ENCODE assay signal across 7 mouse cellular contexts in the genomic region with DNA sequence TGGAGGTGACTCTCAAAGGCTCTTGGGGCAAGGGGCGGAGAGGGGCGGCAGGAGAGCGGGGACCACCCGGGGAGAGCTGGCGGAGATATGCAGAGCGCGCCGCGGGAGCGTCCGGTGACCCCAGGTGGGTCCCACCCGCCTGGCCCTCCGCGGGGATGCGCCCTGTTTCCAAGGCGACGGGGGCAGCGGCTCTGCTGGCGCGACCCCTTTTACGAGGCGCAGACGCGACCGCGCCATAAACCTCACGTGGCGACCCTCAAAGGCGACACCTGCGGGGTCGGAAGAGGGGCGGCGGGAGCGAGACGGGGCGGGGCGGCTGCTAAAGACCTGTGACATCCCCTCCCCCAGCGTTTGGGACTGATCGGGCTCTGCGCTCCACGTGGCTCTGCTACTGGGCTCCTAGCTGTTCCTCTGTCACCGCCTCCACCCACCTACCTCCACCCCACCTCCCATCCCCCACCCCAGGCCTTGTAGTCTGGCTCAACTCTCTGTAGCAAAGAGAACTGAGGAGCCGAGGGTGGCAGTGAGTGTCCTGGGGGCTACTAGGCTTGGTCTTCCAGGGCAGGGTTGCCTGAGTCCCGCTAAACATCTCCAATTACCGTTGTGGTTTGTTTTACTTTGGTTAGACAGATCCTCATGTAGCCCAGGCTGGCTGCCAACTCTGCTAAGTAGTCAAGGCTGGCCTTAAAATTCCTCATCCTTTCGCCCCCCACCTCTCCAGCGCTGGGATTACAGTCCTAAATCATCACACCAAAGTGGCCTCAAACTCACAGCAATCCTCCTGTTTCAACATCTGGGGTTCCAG. TPM values are rescaled to one million over a fixed set of nuclear protein-coding genes. Genes with fewer than 3 reads are reported as not detected.
DNase-seq lines count a peak whose midpoint lies in the region; ATAC-seq and TF ChIP-seq lines count a peak whose summit lies in the region.

No protein-coding gene starts in this region.

- H3K9ac ChIP-seq in hindbrain, embryonic 12.5 days: no peak overlapping the region; the same call in 1 of the 2 replicates
- H3K9ac ChIP-seq in midbrain, embryonic 12.5 days (replicated peaks): peak overlapping the region; percentile 44

- 2% methylated on average over 38 of the region's 47 CpGs for WGBS in hindbrain, embryonic 12.5 days
- 1% methylated on average over 42 of the region's 47 CpGs for WGBS in midbrain, embryonic 12.5 days

- no peak for ATAC-seq in hindbrain, embryonic 12.5 days (ENCODE audit: low FRiP score)
- ATAC-seq in midbrain, embryonic 12.5 days (ENCODE audit: low FRiP score, low read depth): no peak
- no peak for ATAC-seq in megakaryocyte, adult 5-6 weeks (ENCODE audit: poor library complexity, severe bottlenecking)

- peak; percentile 51 for DNase-seq in NIH3T3 (ENCODE audit: low read depth)
- no peak for DNase-seq in Muller cell, postnatal 12 days (ENCODE audit: inconsistent ontology term)
- no peak for DNase-seq in left cerebral cortex, postnatal 36 days (ENCODE audit: low spot score in 2 of 2)

- intact Hi-C loops in left cerebral cortex, postnatal 36 days (cut with DNase I): no loop called here

- H3K27ac ChIP-seq in hindbrain, embryonic 12.5 days: no peak overlapping the region
- H3K27ac ChIP-seq in midbrain, embryonic 12.5 days (replicated peaks): no peak overlapping the region

- H3K4me1 ChIP-seq in E14TG2a.4 (replicated peaks; ENCODE audit: low read depth, low read length): peaks cover 89% of the 10 kb centered on the region
- peaks cover 40% of the 10 kb centered on the region for H3K4me1 ChIP-seq in hindbrain, embryonic 12.5 days
- peaks cover 36% of the 10 kb centered on the region for H3K4me1 ChIP-seq in midbrain, embryonic 12.5 days

- no peak for TF ChIP-seq CTCF in E14TG2a.4 (conservative IDR thresholded peaks at IDR 0.05; ENCODE audit: low read length)

- peak overlapping the region; percentile 73 for H3K4me3 ChIP-seq in E14TG2a.4 (replicated peaks; ENCODE audit: low read length)
- peak overlapping the region; percentile 30 for H3K4me3 ChIP-seq in hindbrain, embryonic 12.5 days
- peak overlapping the region; percentile 38 for H3K4me3 ChIP-seq in midbrain, embryonic 12.5 days

- no peaks in the 10 kb centered on the region for H3K27me3 ChIP-seq in E14TG2a.4 (ENCODE audit: insufficient read depth, low read length)
- peaks cover 95% of the 10 kb centered on the region for H3K27me3 ChIP-seq in hindbrain, embryonic 12.5 days
- peaks cover 94% of the 10 kb centered on the region for H3K27me3 ChIP-seq in midbrain, embryonic 12.5 days

- peaks cover 21% of the 10 kb centered on the region for H3K36me3 ChIP-seq in E14TG2a.4 (ENCODE audit: insufficient read depth, low read length)
- no peaks in the 10 kb centered on the region for H3K36me3 ChIP-seq in hindbrain, embryonic 12.5 days
- no peaks in the 10 kb centered on the region for H3K36me3 ChIP-seq in midbrain, embryonic 12.5 days

- H3K4me2 ChIP-seq in hindbrain, embryonic 12.5 days (replicated peaks): peak overlapping the region; percentile 69
- peak overlapping the region; percentile 70 for H3K4me2 ChIP-seq in midbrain, embryonic 12.5 days (replicated peaks)

- no peaks in the 10 kb centered on the region for H3K9me3 ChIP-seq in E14TG2a.4 (ENCODE audit: low read length)
- no peaks in the 10 kb centered on the region for H3K9me3 ChIP-seq in hindbrain, embryonic 12.5 days (replicated peaks)
- no peaks in the 10 kb centered on the region for H3K9me3 ChIP-seq in midbrain, embryonic 12.5 days

RNA-seq across cellular contexts. Expression of a gene that starts 9.3 kb away (rescaled TPM):
- polyA plus RNA-seq in hindbrain, embryonic 12.5 days (2016; fragmentation: Nextera tagmentation; extraction: Ambion mirVana): 2.7 and 3.2 TPM in 2 replicates
- 6.5 and 7.8 TPM in 2 replicates for polyA plus RNA-seq in midbrain, embryonic 12.5 days (2016; fragmentation: Nextera tagmentation; extraction: Ambion mirVana)
- 1 to 10 TPM; 1.4 to 1.5 TPM for total RNA-seq in left cerebral cortex, postnatal 36 days (2021)
- 1.1 TPM in 2 replicates for total RNA-seq in megakaryocyte, adult 5-6 weeks (2015)
- total RNA-seq in megakaryocyte, adult 5-6 weeks (2017): 1.3 and 2.1 TPM in 2 replicates

RNA-seq across cellular contexts. Expression of a gene that starts 52.5 kb away (rescaled TPM):
- 6.1 and 10.9 TPM in 2 replicates for polyA plus RNA-seq in hindbrain, embryonic 12.5 days (2016; fragmentation: Nextera tagmentation; extraction: Ambion mirVana)
- polyA plus RNA-seq in midbrain, embryonic 12.5 days (2016; fragmentation: Nextera tagmentation; extraction: Ambion mirVana): 2.1 and 2.7 TPM in 2 replicates
- total RNA-seq in left cerebral cortex, postnatal 36 days (2021): 10 to 100 TPM; 14.6 to 15.3 TPM
- total RNA-seq in megakaryocyte, adult 5-6 weeks (2015): not detected in 2 replicates
- total RNA-seq in megakaryocyte, adult 5-6 weeks (2017): not detected in 2 replicates

Comparison
In these comparisons a context has a peak if more than half of its experiments do, and no peak if none do; other contexts are left out.
1. RNA of a gene that starts 52.5 kb away (total RNA-seq): 14.6 to 15.3 TPM in left cerebral cortex, postnatal 36 days; not detected in megakaryocyte, adult 5-6 weeks; every median in the first group is over 10 times any median in the second.
2. Peak in every context shown above with its lines, with median percentiles within 50 percentile points of each other: H3K4me3 ChIP-seq.